Mouse (Mus musculus): ENCODE results near the gene Elovl5.

The Elovl5 gene

GRCm38 (mm10) chr9:77954981-77955380 is 37.8 kb downstream of the Elovl5 start:
- no peak for DNase-seq (ENCODE audit: low read depth, low spot score)

GRCm38 (mm10) chr9:77955511-77955910 is 38.3 kb downstream of the Elovl5 start:
- DNase-seq (ENCODE audit: low read depth, low spot score) = no peak

GRCm38 (mm10) chr9:77955964-77956363 is 38.8 kb downstream of the Elovl5 start:
- DNase-seq (ENCODE audit: low read depth, low spot score) = no peak

- no peak for DNase-seq (ENCODE audit: low read depth, low spot score)
These were observed 41.2 kb downstream of the Elovl5 start for GRCm38 (mm10) chr9:77958327-77958726.

- no peak for DNase-seq (ENCODE audit: low read depth, low spot score)
These were observed 42.6 kb downstream of the Elovl5 start for GRCm38 (mm10) chr9:77959759-77960158.

GRCm38 (mm10) chr9:77961350-77961749 is 44.2 kb downstream of the Elovl5 start:
- DNase-seq (ENCODE audit: low read depth, low spot score) = no peak

GRCm38 (mm10) chr9:77964084-77964483 is 46.9 kb downstream of the Elovl5 start:
- DNase-seq (ENCODE audit: low read depth, low spot score) = peak; percentile 37

- DNase-seq (ENCODE audit: low read depth, low spot score) = no peak
These were observed 48.1 kb downstream of the Elovl5 start for GRCm38 (mm10) chr9:77965287-77965686.

GRCm38 (mm10) chr9:77965768-77966552 is 48.8 kb downstream of the Elovl5 start:
- DNase-seq (ENCODE audit: low read depth, low spot score) = no peak

- DNase-seq (ENCODE audit: low read depth, low spot score) = no peak
These were observed 49.7 kb downstream of the Elovl5 start for GRCm38 (mm10) chr9:77966861-77967260.

GRCm38 (mm10) chr9:77967584-77968163 is 50.5 kb downstream of the Elovl5 start:
- DNase-seq (ENCODE audit: low read depth, low spot score) = no peak

GRCm38 (mm10) chr9:77969192-77969953 is 52.2 kb downstream of the Elovl5 start:
- no peak for DNase-seq (ENCODE audit: low read depth, low spot score)

GRCm38 (mm10) chr9:77979000-77979399 is 61.8 kb downstream of the Elovl5 start:
- no peak for DNase-seq (ENCODE audit: low read depth, low spot score)

GRCm38 (mm10) chr9:77982616-77983015 is 65.5 kb downstream of the Elovl5 start:
- no peak for DNase-seq (ENCODE audit: low read depth, low spot score)

- DNase-seq (ENCODE audit: low read depth, low spot score) = no peak
These were observed 66.4 kb downstream of the Elovl5 start for GRCm38 (mm10) chr9:77983521-77983920.

- no peak for DNase-seq (ENCODE audit: low read depth, low spot score)
These were observed 69.1 kb downstream of the Elovl5 start for GRCm38 (mm10) chr9:77986153-77986795.

GRCm38 (mm10) chr9:77989626-77990025 is 72.5 kb downstream of the Elovl5 start:
- DNase-seq (ENCODE audit: low read depth, low spot score) = no peak

- DNase-seq (ENCODE audit: low read depth, low spot score) = no peak
These were observed 73.1 kb downstream of the Elovl5 start for GRCm38 (mm10) chr9:77990278-77990677.

- DNase-seq (ENCODE audit: low read depth, low spot score) = no peak
These were observed 74.5 kb downstream of the Elovl5 start for GRCm38 (mm10) chr9:77991650-77992049.

GRCm38 (mm10) chr9:77992276-77992675 is 75.1 kb downstream of the Elovl5 start:
- DNase-seq (ENCODE audit: low read depth, low spot score) = no peak

GRCm38 (mm10) chr9:77993101-77993500 is 75.9 kb downstream of the Elovl5 start:
- DNase-seq (ENCODE audit: low read depth, low spot score) = no peak

Measured in mesoderm, embryonic 11.5 days (tissue).